Mouse (Mus musculus) forelimb bud, embryonic 11.5 days (tissue): ENCODE results near the gene Stx6.

Experiments used
- DNase-seq: peaks from one replicate; pipeline ENCODE4 v3.0.0-alpha.2; 2012; ENCODE audit warnings: low read depth, low spot score

Gene Stx6

DNA sequence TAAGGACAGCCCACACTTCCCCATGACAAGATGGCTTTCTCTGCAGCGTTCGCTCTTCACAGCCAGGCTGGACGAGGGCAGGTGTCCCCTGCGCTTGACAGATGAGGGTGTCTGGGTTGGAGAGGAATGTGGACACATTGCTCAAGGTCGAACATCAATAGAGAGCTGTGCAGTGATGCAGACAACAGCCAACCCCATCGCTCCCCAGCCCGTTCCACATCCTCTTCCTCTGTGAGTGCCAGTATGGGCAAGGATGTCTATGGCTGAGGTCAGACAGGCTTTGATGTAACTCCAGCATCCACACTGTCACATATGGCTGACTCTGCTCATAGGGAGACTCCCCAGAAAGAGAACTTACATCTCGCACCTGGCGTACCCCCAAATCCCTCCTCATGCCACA lies 74.9 kb downstream of the Stx6 start:
- no peak for DNase-seq

DNA sequence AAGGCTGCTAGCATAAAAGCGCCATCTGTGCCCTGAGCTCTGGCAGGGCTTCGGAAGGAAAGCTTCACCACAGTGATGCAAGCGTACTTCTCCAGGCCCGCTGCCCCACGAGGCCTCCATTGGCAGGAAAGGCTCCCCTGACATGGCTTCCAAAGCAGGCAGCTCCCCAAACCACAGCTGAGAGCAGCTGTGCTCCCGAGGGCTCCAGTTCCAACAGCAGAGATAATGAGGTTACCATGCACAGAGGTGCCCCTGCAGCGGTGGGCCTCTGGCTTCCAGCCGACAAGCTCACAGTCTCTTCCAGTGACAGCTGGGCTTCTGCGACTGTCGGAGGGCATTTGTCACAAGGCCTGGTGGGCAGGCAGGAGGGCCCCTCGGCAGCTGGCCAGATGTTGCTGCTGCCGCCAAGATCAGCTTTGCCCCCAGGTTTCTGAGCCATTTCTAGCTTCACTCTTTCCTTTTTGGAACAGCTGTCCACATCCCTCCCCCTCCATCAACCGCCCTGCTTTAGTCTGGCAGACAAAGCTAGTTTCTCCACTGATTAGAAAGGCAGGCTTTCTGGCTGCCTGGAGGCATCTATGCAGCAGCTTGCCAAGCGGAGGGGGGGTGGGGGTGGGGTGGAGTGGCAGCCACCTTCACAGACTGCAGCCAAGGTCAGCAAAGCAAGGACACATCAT lies 75.6 kb downstream of the Stx6 start:
- peak; percentile 77 for DNase-seq

DNA sequence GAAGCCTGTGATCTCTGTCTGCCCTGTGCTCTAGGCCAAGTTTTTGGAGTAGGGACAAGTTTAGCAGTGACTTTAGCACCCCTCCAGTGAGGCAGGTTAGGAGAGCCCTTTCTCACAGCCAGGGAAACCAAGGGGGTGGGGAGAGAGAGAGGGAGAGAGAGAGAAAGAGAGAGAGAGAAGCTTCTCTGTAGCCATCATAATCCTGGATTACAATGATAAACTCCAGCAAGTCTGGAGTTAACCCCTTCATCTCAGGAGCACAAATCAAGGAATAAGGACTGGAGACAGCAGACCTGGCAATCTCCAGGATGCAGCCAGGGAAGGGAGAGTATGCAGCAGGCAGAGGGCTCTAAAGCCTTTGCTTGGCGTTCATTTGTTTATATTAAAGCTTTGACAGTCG lies 77.1 kb downstream of the Stx6 start:
- no peak for DNase-seq

DNA sequence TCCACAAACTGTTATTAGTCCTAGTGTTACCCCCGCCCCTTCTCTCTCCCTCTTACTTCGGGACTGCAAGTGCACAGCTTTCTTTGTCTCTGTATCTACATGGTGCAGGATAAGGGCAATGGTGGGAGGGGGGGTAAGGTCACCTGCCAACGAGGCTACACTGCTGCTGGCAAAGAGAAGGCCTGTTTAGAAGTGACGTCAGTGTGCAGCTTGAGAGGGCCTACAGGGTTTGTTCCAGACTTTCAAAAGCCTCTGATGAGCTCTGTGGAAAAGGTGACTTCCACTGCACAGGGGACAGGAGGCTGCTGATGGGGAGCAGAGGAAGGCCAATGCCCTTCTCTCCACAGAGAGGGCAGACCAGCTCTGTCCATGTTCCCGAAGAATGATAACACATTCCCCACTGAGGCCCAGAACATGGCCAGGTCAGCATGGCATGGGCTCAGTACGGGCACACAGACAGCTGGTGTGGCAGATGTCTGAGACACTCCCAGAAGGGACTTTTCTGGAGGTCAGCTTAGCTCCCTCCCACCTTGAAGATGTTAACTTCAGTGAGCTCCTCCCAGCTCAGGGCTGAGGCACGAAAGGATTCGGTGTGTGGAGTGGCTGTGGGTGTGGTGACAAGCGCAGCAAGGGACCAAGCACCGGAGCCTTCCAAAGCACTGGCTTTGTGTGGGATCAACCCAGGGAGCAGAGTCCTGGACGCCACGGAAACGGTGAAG lies 78.0 kb downstream of the Stx6 start:
- DNase-seq: no peak

DNA sequence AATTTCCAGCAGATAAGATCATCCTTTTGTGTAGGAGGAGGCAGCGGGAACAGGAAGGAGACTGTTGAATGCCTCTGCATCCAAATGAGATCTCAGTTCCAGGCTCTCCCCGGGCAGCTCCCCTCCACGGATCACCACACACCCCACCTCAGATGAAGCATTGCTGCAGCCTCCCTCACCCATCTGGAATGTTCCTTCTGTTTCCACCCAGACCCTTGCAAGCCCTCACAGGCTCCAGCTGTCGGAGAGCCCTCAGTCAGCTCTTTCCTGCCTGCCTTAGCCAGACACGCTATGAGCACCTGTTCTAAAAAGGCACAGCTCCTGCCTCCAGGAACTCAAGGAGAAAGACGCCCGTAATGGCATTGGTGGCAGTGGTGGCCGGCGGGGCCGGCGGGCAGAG lies 78.9 kb downstream of the Stx6 start:
- no peak for DNase-seq

DNA sequence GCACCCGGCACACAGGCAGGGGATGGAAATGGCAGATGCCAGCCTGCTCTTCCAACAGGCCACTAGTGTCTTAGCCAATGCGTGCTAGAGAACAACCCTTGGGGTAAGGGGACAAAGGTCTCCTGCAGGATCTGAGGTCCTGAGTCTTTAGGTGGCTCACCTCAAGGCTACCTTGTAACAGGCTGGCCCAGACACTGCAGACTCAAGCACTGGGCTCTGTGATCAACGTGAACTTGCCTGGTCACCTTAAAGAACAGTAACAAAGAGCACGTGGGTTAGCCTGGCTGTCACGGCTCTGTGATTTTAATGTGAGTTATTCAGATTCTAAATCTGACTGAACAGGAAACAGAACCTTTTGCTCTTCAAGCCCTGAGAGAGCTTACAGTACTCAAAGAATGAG lies 79.6 kb downstream of the Stx6 start:
- DNase-seq: no peak

DNA sequence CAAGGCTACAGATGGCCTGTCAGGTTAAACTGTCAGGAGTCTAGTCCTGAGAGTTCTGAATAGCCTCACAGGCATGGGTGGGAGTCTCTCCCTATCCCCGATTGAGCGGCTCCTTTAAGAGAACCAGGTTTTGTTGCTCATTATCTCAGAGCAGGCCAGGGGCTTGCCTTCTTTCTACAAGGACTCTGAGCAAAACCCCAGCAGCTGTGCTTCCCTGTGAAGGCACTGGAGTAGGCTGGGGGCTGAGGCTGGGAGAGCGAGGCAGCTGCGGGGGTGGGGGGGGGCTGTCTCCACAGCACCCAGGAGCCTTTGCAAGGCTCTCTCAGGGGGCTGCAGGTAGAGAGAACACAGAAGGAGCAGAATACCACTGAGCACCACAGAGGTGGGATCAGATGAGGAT lies 80.7 kb downstream of the Stx6 start:
- no peak for DNase-seq

DNA sequence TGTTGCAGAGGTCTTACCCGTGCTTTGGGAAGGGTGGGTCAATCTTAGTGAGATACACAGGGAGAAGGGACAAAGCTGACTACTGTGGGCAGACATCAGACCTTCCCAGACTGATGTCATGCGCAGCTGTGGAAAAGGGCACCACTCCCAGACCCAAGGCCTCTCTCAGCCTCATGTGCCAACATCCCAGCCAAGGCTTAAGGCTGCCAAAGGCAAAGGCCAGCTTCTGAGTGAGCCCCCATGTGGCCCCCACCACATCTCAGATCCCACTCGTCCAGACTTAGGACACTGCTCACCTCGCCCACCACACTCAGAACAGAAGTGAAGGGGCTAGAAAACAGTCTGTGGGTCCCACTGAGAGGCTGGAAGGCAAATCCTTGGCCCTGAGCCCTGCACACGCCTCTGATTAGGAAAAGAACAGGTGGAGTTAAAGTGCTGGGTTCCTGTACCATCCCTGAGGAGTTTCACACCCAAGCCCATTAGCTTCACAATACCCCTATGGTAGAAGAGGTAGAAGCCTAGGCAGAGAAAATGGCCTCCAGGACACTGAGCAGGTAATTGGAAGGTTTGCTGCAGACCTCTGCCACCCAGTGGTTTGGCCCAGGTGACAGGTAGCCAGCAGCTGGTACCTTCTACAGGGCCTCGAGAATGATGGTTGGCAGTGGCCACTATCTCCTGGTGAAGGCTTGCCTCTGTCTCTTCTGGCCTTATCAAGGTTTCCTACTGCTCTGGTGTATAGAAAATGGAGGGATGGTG lies 81.6 kb downstream of the Stx6 start:
- DNase-seq: no peak

DNA sequence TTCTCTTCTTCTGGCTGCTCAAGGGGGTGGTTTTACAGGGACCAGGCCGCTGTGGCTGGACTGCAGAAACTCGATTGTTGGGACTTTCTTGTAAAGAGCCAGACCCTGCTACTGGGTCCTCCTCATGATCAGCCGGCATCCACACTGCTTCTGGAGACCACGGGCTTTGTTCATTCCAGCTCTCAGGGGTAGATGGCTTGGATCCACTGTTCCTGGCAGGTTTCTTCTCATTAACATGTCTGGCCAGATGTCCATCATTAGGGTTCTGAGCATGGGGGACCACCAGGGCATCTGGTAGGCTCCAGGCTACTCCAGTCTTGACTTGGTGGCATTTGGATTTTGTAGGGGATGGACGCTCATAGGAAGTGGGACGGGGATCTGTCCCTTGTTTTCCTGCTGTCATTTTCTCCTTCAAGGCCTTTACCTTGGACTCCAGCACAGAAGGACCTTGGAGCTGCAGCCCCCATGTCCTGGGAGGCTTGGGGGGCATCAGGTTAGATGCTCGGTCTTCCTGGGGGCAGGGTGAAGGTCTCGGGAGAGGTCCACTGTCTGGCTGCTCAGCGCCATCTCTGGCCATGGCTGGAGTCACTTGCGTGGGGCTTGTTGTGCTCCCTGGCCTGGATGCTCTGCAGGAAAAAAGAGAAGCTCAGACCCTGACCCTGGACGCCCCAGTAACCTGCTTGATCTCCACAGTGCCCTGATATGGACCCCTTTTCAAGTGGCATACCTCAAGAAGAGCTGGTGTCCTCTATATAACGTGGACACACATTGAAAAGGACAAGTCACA lies 83.4 kb downstream of the Stx6 start:
- DNase-seq: no peak

DNA sequence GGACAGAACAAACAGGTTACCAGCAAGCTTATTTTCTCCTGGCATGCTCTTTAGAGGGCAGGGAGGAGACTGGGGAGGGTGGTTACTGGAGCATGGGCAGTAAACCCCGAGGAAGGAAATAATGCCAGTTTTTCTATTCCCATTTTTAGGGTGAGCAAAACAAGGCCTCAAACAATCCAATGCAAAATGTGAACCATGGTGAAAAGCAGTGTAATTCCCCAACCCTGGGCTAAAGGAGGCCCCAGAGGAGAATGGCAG lies 83.9 kb downstream of the Stx6 start:
- no peak for DNase-seq

DNA sequence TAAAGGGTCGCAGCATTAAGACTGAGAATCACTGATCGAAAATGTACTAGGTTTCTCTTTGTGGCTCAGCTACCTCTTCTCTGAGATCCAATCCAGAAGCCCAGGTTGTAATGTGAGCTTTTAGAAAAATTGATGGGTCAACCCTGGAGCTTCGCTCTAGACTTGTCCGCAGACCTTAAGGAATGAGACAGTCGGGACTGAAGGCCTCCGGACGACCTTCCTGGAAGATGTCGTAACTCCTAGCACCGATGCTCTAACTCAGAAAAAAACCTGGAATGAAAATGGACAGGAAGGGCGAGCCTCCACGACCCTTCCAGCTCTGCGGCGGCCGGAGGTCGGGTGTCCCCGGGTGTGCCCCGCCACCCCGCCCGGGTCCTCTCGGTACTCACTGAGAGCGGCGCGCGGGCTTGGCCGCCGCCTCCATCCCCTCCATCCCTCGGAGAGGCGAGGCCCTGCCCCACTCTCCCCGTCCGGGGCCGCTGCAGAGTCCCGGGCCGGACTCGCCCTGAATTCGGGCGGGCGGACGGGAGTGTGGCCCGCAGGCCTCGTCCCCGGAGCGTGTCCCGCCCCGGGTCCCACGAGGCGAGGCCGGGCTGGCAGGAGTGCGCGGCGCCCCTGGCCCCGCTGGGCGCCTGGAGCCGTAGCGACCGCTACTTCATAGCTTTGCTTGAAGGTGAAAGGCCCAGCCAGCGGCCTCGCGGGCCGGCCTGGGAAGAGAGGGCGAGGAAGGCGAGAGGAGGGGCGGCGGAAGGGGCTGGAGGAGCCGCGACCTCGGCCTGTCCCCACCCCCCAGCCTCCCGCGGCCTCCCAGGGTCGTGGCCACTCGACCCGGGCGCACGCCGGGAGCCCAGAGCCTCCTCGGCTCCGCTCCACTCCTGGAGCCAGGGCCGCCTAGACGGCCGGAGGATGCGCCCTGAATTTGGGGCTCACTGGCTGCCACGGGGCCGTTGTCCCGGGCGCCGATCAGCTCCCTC lies 85.6 kb downstream of the Stx6 start, which contains the start of gene BC034090:
Gene BC034090, minus strand, starts transcription at position 648 of the 974 bp plus-strand sequence.
- peak; percentile 43 for DNase-seq

DNA sequence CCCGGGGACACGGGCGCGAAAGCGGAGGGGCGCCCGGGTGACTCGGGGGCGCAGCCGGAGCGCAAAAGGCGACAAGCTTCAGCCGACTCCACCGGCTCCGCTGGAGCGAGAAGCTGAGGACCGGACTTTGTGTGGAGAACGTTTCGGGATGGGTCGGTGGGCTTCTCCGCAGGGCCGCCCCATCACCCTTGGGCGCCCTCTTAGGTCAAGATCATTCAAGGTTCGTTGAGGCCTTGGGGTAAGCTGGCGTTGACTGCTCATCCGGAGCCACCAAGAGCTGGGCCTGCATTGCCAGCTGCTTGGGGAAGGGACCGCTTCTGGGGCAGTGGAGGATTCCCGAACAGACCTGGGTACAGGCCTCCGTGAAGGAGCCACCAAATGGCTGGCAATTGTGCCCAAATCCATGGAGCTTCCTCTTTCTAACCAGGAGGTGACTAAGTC lies 86.3 kb downstream of the Stx6 start:
- DNase-seq: no peak

DNA sequence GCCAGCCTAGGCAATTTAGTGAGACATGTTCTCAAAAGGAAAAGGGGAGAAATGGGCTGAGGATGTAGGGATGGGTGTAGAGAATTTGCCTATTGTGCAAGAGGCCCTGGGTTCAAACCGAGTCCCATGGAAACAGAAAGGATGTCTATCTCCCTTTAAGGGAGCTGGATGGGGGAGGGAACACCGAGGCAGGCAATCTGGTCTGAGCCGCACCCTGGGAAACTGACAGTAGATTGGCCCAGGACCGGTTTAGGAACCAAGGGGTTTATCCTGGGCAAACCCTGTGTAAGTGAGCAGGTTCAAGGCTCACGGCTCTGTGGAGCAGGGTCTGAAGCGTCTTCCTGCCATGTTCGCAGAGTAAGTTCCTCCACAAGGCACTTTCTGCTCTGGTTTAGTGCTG lies 87.0 kb downstream of the Stx6 start:
- no peak for DNase-seq

DNA sequence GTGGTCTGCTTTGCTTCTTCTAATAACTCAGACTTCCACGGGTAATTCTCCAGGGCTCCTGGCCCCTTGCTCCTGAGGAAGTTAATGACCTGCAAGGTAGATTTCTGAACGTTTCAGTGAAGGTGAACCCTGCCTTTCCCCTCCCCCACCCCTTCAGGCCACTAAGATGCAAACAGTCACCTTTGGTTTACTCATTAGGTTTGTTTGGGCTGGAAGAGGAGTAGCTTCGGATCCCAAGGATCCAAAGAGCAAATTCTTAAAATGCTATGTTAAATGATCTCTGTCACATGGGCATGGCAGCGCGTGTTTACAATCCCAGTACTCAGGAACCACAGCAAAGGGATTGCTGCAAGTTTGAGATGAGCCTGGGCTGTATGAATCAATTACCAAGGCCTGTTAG lies 88.9 kb downstream of the Stx6 start:
- DNase-seq: no peak

DNA sequence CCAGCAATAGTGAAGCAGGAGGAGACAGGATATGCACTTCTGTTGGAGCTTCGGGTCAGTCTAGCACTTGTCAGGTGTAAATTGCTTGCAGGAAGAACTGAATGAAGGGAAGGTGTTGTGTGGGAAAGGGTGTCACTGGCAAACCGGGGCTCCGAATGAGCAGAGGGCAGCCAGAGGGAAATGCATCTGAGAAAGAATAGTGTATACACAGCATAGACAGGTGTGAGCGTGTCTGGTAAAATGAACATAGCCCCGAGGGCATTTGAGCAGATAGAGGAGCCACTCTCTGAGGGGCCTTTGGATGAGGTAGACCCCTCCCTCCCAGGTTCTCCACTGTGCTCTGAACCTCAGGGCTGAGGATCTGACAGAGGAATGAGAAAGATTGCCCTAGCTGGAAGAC lies 89.5 kb downstream of the Stx6 start:
- no peak for DNase-seq

DNA sequence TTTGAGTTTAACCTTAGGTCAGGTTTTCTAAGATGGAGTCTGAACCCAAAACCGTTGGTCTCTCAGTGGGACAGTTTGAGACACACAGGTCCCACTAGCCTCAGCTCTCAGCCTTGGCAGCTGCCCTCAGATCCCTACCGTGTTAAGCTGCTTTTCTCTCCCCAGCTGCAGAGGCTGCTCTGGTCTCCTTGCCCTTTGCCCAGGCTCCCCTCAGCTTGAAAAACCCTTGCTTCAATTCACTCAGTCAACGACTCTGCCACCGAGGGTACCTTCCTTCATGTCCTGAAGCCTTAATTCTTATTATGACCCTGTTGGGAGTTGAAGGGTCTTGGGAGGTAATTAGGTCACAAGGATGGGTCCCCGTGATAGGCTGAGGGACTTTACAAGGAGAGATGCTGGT lies 91.4 kb downstream of the Stx6 start:
- no peak for DNase-seq

DNA sequence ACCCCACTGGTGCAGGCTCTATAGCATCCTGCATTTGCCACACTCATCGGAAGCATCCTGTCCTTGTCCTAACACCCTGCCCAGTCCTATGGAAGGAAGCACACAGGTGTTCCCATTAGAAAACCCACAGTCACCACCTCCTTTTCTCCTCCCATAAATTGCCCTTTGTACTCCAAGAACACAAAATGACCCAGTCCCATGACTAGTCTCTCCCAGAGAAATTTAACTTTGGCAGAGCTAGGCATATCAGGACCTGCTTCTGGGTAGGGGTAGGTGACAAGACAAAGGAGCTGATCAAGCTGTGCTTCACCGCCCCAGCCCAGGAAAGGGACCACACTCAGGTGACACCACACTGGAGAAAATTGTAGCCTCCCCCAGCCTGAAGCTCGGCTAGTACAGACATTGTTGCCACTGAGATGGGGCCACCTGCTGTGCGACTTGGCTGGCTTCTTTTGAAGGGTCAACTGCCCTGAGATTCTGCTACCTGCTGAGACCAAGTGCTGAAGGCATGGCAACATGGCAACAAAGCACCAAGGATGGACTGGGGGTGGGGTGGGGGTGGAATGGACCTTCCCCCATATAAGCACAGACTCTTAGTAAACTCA lies 92.1 kb downstream of the Stx6 start:
- DNase-seq: no peak

DNA sequence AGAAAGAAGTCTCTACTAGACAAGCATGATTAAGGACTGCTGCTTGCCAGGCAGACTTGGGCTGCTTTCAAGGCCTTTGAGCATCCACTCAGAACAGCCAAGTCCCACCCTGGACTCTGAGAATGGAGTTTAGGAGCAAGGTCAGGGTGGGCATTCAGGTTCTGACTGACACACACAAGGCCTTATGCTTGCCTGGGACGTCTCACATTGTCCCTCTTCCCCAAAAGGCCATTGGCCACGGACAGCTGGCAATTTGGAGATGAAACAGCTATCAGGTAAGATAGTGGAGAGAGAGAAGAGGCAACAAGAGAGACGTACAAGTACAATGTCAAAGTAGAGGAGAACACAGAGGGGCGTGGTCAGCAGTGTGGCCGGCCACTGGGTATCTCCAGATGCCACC lies 93.1 kb downstream of the Stx6 start:
- no peak for DNase-seq

DNA sequence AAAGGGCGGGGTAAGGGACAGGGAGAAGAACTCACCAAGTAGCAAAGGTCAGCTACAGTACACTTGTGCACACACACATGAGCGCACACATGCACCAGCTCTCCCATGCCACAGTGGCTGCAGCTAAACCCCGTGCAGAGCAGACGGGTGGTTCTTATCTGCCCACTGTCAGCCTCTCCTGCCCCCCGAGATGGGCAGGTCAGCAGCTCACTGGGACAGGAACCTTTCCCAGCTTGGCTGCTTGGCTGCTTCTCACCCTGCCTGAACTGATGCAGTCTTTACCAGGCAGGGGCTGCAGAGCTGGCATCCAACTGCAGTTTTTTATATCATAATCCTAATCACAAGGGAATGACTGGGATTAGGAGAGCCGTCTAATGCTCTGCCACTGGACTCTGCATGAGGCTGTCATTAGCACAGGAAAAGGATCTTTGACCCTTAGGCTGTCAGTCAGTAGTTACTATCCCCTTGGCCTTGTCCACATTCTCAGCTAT lies 94.2 kb downstream of the Stx6 start:
- no peak for DNase-seq

DNA sequence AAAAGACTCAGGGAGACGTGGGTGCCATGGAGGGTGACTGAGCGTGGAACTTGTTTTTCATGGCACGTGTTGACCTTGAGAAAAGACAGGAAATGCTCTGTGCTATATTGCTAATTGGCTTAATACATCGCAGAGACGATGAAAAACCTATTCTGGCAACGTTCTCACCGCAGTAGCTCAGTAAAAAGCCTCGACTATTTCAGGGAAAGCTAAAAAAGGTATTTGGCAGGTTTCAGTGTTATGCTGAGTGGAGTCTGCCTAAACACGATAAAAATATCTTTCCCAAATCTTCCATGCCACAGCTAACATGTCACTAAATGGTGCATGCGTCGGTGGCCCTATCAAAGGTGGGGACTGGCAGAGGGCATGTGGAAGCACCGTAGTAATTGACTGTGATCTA lies 94.6 kb downstream of the Stx6 start:
- no peak for DNase-seq
